ENCODE assay signal across 9 mouse cellular contexts in genomic region chr2:146218881-146219535, GRCm38 (mm10). TPM values are rescaled to one million over a fixed set of nuclear protein-coding genes. Genes with fewer than 3 reads are reported as not detected.
DNase-seq lines count a peak whose midpoint lies in the region; ATAC-seq and TF ChIP-seq lines count a peak whose summit lies in the region.
"Had no signal": no experiment of that assay in that cellular context is flagged by ENCODE, and none has a peak within 500 bp of the region (broad histone marks: within the 10 kb centered on the region; RNA-seq: fewer than 3 reads in every experiment).

No protein-coding gene starts in this region.

- H3K4me3 ChIP-seq in ES-Bruce4 (ENCODE audit: low read depth, low read length), result peak overlapping the region; percentile 15; the same call in 1 of the 2 replicates
- peak overlapping the region; percentile 4 for H3K4me3 ChIP-seq in forebrain, embryonic 15.5 days
- H3K4me3 ChIP-seq in midbrain, embryonic 13.5 days (replicated peaks), result no peak overlapping the region; the same call in 1 of the 2 replicates

- peak overlapping the region; percentile 45 for H3K4me2 ChIP-seq in forebrain, embryonic 15.5 days (replicated peaks)
- H3K4me2 ChIP-seq in midbrain, embryonic 13.5 days (replicated peaks), result peak overlapping the region; percentile 57

- no peaks in the 10 kb centered on the region for H3K9me3 ChIP-seq in ES-Bruce4 (replicated peaks; ENCODE audit: control insufficient read depth, insufficient read depth, low read length, poor library complexity, severe bottlenecking)
- no peaks in the 10 kb centered on the region for H3K9me3 ChIP-seq in forebrain, embryonic 15.5 days
- no peaks in the 10 kb centered on the region for H3K9me3 ChIP-seq in midbrain, embryonic 13.5 days

- DNase-seq in cerebellum, postnatal 10 days, result peak; percentile 34 to 47
- no peak for DNase-seq in cerebellum, adult 9-11 months
- no peak for DNase-seq in urinary bladder, adult 2 months (ENCODE audit: low spot score)
- DNase-seq in adrenal gland, adult 2 months, result no peak
- DNase-seq in urinary bladder, postnatal 36 days (ENCODE audit: low spot score in 2 of 2), result no peak

- 7% methylated on average over 19 of the region's 19 CpGs for WGBS in forebrain, embryonic 15.5 days
- 3% methylated on average over 19 of the region's 19 CpGs for WGBS in midbrain, embryonic 13.5 days

- no peak for TF ChIP-seq EP300 in ES-Bruce4 (IDR thresholded peaks at IDR 0.05; ENCODE audit: insufficient read depth, low read depth, low read length)

- no peaks in the 10 kb centered on the region for H3K36me3 ChIP-seq in ES-Bruce4 (ENCODE audit: control insufficient read depth, insufficient read depth, low read length, poor library complexity, severe bottlenecking)
- no peaks in the 10 kb centered on the region for H3K36me3 ChIP-seq in forebrain, embryonic 15.5 days
- H3K36me3 ChIP-seq in midbrain, embryonic 13.5 days, result no peaks in the 10 kb centered on the region

- peaks cover 26% of the 10 kb centered on the region for H3K27me3 ChIP-seq in ES-Bruce4 (ENCODE audit: control insufficient read depth, insufficient read depth, low read length, poor library complexity, severe bottlenecking)
- no peaks in the 10 kb centered on the region for H3K27me3 ChIP-seq in forebrain, embryonic 15.5 days
- peaks cover 28% of the 10 kb centered on the region for H3K27me3 ChIP-seq in midbrain, embryonic 13.5 days

- no peak for TF ChIP-seq POLR2A in ES-Bruce4 (IDR thresholded peaks at IDR 0.05; ENCODE audit: insufficient read depth, low read length)

- no peak overlapping the region for H3K27ac ChIP-seq in ES-Bruce4 (ENCODE audit: insufficient read depth, low read length)
- peak overlapping the region; percentile 87 for H3K27ac ChIP-seq in forebrain, embryonic 15.5 days (replicated peaks)
- H3K27ac ChIP-seq in midbrain, embryonic 13.5 days, result peak overlapping the region; percentile 92

- no peak for TF ChIP-seq CTCF in ES-Bruce4 (IDR thresholded peaks at IDR 0.05; ENCODE audit: low read depth, low read length)

- no peaks in the 10 kb centered on the region for H3K4me1 ChIP-seq in ES-Bruce4 (ENCODE audit: control insufficient read depth, insufficient read depth, low read length)
- H3K4me1 ChIP-seq in forebrain, embryonic 15.5 days, result peaks cover 69% of the 10 kb centered on the region
- H3K4me1 ChIP-seq in midbrain, embryonic 13.5 days (replicated peaks), result peaks cover 76% of the 10 kb centered on the region

- ATAC-seq in forebrain, embryonic 15.5 days (replicated peaks), result no peak
- no peak for ATAC-seq in midbrain, embryonic 13.5 days
- ATAC-seq: activated CD4-positive, CD25-positive, alpha-beta regulatory T cell, adult 4 months had no signal

- H3K9ac ChIP-seq in ES-Bruce4 (ENCODE audit: low read depth, poor library complexity, severe bottlenecking), result no peak overlapping the region
- peak overlapping the region; percentile 9; the same call in 1 of the 2 replicates for H3K9ac ChIP-seq in forebrain, embryonic 15.5 days (replicated peaks)
- H3K9ac ChIP-seq in midbrain, embryonic 13.5 days (replicated peaks), result peak overlapping the region; percentile 28

RNA-seq across cellular contexts. Expression of gene Insm1, which starts 2.7 kb away (rescaled TPM):
- polyA plus RNA-seq in ES-Bruce4 (2011; ENCODE audit: insufficient read depth, insufficient read length, low read depth, missing spikeins), result 0.90 and 0.93 TPM in 2 replicates
- 13.5 and 15.6 TPM in 2 replicates for polyA plus RNA-seq in forebrain, embryonic 15.5 days (2015; fragmentation: Nextera tagmentation; extraction: Ambion mirVana)
- 7.1 and 8.9 TPM in 2 replicates for polyA plus RNA-seq in midbrain, embryonic 13.5 days (2015; fragmentation: Nextera tagmentation; extraction: Ambion mirVana)
- 0.03 TPM in 1 of 2 replicates, not detected in the other for polyA plus RNA-seq in urinary bladder, adult 2 months (2012; rRNA removed)
- total RNA-seq in adrenal gland, adult 2 months (2021), result 1 to 10 TPM; 3.7 to 10.0 TPM
- 11.8 and 23.1 TPM in 2 replicates for polyA plus RNA-seq in adrenal gland, adult 2 months (2012; rRNA removed)
- polyA plus RNA-seq: activated CD4-positive, CD25-positive, alpha-beta regulatory T cell, adult 4 months had no signal

Comparison
In these comparisons a context has a peak if more than half of its experiments do, and no peak if none do; other contexts are left out.
1. DNase-seq: peak in cerebellum, postnatal 10 days (2 of 2); none in cerebellum, adult 9-11 months (single experiment), urinary bladder, adult 2 months (single experiment), adrenal gland, adult 2 months (single experiment) and urinary bladder, postnatal 36 days (0 of 2).